Mouse (Mus musculus) layer of hippocampus, postnatal 36 days (tissue): Measurements from ENCODE around the gene Adam30. TPM values are rescaled to one million over a fixed set of nuclear protein-coding genes. Genes with fewer than 3 reads are reported as not detected.
A peak's percentile ranks its signal among the peaks of the same experiment; 100 is the strongest.
"Not testable (repeated sequence)": the region's sequence is repeated elsewhere in the genome, so short reads cannot be mapped to it uniquely, and the experiment has no call there.

Source experiments
- DNase-seq, 2 experiments: peaks; one replicate each; pipeline ENCODE4 v3.0.0; 2022
- total RNA-seq, 2 experiments: library from RNA; stranded (reverse); gene quantifications; 2 replicates each; pipeline ENCODE4 v1.2.3; 2021

Adam30 gene
- not detected for total RNA-seq

- DNase-seq: no peak
Measured at GRCm38 (mm10) chr3:98160330-98160729, at the start of gene Adam30. Gene Adam30 (plus strand): TSS chr3:98160630.

GRCm38 (mm10) chr3:98118252-98118651 is 42.2 kb upstream of the Adam30 start:
- no peak for DNase-seq

- no peak for DNase-seq
Measured at GRCm38 (mm10) chr3:98119338-98119737, 41.1 kb upstream of the Adam30 start.

GRCm38 (mm10) chr3:98120884-98121283 is 39.5 kb upstream of the Adam30 start:
- no peak for DNase-seq

GRCm38 (mm10) chr3:98127775-98128174 is 32.7 kb upstream of the Adam30 start:
- no peak for DNase-seq

GRCm38 (mm10) chr3:98128716-98129115 is 31.7 kb upstream of the Adam30 start:
- no peak for DNase-seq

GRCm38 (mm10) chr3:98132140-98132539 is 28.3 kb upstream of the Adam30 start:
- DNase-seq: not testable (repeated sequence)

- no peak for DNase-seq
Measured at GRCm38 (mm10) chr3:98132636-98133035, 27.8 kb upstream of the Adam30 start.

GRCm38 (mm10) chr3:98141456-98141855 is 19.0 kb upstream of the Adam30 start:
- DNase-seq: no peak

- DNase-seq: no peak
Measured at GRCm38 (mm10) chr3:98142862-98143261, 17.6 kb upstream of the Adam30 start.

GRCm38 (mm10) chr3:98145204-98145603 is 15.2 kb upstream of the Adam30 start:
- no peak for DNase-seq

- DNase-seq: no peak
Measured at GRCm38 (mm10) chr3:98146471-98147410, 13.7 kb upstream of the Adam30 start.

- no peak for DNase-seq
Measured at GRCm38 (mm10) chr3:98147706-98148105, 12.7 kb upstream of the Adam30 start.

- DNase-seq: no peak
Measured at GRCm38 (mm10) chr3:98149881-98150280, 10.5 kb upstream of the Adam30 start.

GRCm38 (mm10) chr3:98151016-98151415 is 9.4 kb upstream of the Adam30 start:
- no peak for DNase-seq

GRCm38 (mm10) chr3:98153460-98153859 is 7.0 kb upstream of the Adam30 start:
- DNase-seq: no peak

GRCm38 (mm10) chr3:98156158-98156557 is 4.3 kb upstream of the Adam30 start:
- no peak for DNase-seq

GRCm38 (mm10) chr3:98157073-98157472 is 3.4 kb upstream of the Adam30 start:
- DNase-seq: no peak

GRCm38 (mm10) chr3:98157585-98157984 is 2.8 kb upstream of the Adam30 start:
- no peak for DNase-seq

GRCm38 (mm10) chr3:98158646-98159045 is 1.8 kb upstream of the Adam30 start:
- DNase-seq: no peak

GRCm38 (mm10) chr3:98159289-98159688 is 1.1 kb upstream of the Adam30 start:
- DNase-seq: no peak

GRCm38 (mm10) chr3:98178340-98178739 is 17.9 kb downstream of the Adam30 start:
- peak; percentile 20 to 21 for DNase-seq

GRCm38 (mm10) chr3:98180805-98181204 is 20.4 kb downstream of the Adam30 start:
- peak; percentile 60 to 68 for DNase-seq

- DNase-seq: no peak
Measured at GRCm38 (mm10) chr3:98185163-98185714, 24.8 kb downstream of the Adam30 start.
